Mouse (Mus musculus) lung, adult 2 months (tissue): ENCODE measurements at regions not wholly inside any gene's neighbourhood (a gene's known extent, or its start where the extent isn't known, plus 50 kb on each side); places are given as distances from the start of the nearest gene placed in this dataset.

ENCODE experiments used
- CTCF ChIP-seq: fragments of 200-500 bp; IDR thresholded peaks from 2 replicates; pipeline ENCODE4 v1.5.1; 2011; ENCODE audit warnings: mild to moderate bottlenecking, low read length, control low read depth; ENCODE audit not compliant: insufficient read depth
- POLR2A ChIP-seq: fragments of 200-500 bp; IDR thresholded peaks from 2 replicates; pipeline ENCODE4 v1.6.1; 2011; ENCODE audit warnings: low read depth, mild to moderate bottlenecking, control low read depth, low read length, borderline replicate concordance; ENCODE audit errors: extremely low read depth

DNA sequence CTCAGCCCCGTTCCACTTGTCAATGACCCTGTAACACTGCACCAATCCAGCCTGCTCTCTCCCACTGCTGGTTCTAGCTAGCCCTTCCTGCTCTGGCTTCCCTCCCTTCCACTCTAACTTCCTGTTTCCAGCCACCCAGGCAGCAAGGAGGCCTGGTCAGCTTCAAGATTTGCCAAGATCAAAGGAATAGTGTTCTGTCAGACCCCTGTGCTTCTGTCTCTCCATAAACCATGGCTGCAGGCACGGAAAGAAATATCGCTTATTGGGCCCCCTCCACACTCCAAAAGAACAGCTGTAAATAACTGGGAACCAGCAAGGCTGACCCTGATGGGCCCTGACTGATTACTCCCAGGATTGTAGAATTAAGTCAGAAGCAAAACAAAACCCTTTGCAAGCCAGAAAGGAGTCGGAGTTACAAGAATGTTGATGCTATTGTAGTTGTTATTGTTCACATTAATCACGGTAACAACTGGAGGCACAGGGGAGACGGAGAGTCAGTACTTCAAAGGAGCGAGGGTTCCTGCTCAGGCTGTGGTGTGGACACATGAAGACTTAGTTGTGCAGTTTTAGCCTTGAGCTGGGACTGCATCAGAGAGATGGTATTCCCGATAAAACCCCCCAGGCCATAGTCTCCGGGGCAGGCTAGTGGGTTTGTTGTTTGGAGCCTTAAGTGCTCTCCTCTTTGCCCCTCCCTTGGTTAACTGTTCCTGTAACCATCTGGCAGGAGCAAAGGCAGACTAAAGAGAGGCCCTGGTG is 49.8 kb upstream of the Thy1 start:
- no peak for TF ChIP-seq CTCF
- no peak for TF ChIP-seq POLR2A
